Mouse (Mus musculus): Measurements from ENCODE around the gene Myh8. TPM values are rescaled to one million over a fixed set of nuclear protein-coding genes. Genes with fewer than 3 reads are reported as not detected.

Gene Myh8
- polyA plus RNA-seq (2015; fragmentation: Nextera tagmentation; extraction: Ambion mirVana): 0.10 and 0.27 TPM in 2 replicates

DNA sequence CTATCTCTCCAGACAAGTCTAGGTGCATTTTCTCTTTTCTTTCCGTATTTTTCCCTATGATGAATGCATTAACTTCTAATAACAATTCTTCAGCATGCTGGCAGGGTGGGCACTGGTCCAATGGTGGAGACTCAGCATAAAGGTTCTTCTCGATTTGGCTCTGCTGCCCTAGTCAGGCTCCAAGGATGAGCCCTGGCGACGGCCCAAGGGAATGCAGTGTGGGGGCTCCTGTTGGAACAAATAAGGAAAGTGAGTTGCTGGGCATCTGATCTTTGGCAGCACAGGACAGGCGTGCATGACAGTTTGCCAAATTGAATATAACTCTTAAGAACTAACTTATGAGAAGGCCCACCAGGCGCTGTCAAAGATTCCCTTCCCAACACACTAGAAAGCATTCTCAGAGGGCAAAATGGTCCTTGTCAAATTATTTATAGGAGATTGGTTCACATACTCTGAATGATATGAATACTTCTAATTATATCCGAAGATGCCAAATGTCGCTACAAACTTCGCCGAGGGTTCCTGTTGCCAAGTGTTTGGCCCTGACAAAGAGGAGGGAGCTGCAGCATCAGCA lies at the start of gene Myh8:
Gene Myh8 (plus strand): TSS at position 524 of the 574 bp plus-strand sequence.
- 47% methylated on average over 10 of the region's 10 CpGs for WGBS
- no peaks in the 10 kb centered on the region for H3K36me3 ChIP-seq (ENCODE audit: control insufficient read depth, insufficient read depth)
- no peak for ATAC-seq

DNA sequence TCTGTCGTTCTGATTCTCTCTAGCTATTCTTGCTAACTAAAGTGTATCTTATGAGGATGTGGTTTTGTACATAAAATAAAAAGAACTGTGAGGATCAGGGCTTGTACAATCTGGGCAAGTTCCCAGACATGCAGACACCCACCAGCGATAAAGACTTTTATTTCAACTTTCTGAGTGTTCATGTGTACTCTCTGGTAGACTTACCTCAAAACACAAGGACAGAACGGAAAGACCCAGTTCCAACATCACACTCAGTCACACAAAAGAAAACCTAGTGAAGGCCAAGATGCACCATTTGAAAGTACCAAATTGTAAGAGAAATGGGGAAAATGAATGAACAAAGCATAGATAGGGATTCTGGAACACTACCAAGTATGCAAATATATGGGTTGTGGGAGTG lies 48.2 kb upstream of the Myh8 start:
- 72% methylated on average over 3 of the region's 3 CpGs for WGBS
- no peaks in the 10 kb centered on the region for H3K36me3 ChIP-seq (ENCODE audit: control insufficient read depth, insufficient read depth)
- no peak overlapping the region for H3K4me2 ChIP-seq (ENCODE audit: low read length)
- H3K9me3 ChIP-seq (ENCODE audit: control insufficient read depth, low read length): no peaks in the 10 kb centered on the region
- no peak overlapping the region for H3K9ac ChIP-seq (replicated peaks; ENCODE audit: low read depth, low read length)
- no peaks in the 10 kb centered on the region for H3K27me3 ChIP-seq (replicated peaks; ENCODE audit: control insufficient read depth, insufficient read depth, low read length)
- H3K27ac ChIP-seq (ENCODE audit: low read length): no peak overlapping the region
- H3K4me3 ChIP-seq (replicated peaks; ENCODE audit: low read length): no peak overlapping the region
- ATAC-seq: no peak
- no peaks in the 10 kb centered on the region for H3K4me1 ChIP-seq (replicated peaks; ENCODE audit: control insufficient read depth, insufficient read depth, low read length)

More for the DNA sequence above, at the start of gene Myh8:
- Histone ChIP-seq H3K9ac (replicated peaks; ENCODE audit: low read depth, low read length) (no peak within 1 kb of the TSS), H3K27ac (ENCODE audit: low read length) (no peak within 1 kb of the TSS), H3K4me2 (ENCODE audit: low read length) (no peak within 1 kb of the TSS), H3K4me3 (replicated peaks; ENCODE audit: low read length) (no peak within 1 kb of the TSS), H3K4me1 (replicated peaks; ENCODE audit: control insufficient read depth, insufficient read depth, low read length) (peaks cover 6% of the 10 kb centered on the region; the same call in 1 of the 2 replicates), H3K9me3 (ENCODE audit: control insufficient read depth, low read length) (no peaks in the 10 kb centered on the region), H3K27me3 (replicated peaks; ENCODE audit: control insufficient read depth, insufficient read depth, low read length) (no peaks in the 10 kb centered on the region)

DNA sequence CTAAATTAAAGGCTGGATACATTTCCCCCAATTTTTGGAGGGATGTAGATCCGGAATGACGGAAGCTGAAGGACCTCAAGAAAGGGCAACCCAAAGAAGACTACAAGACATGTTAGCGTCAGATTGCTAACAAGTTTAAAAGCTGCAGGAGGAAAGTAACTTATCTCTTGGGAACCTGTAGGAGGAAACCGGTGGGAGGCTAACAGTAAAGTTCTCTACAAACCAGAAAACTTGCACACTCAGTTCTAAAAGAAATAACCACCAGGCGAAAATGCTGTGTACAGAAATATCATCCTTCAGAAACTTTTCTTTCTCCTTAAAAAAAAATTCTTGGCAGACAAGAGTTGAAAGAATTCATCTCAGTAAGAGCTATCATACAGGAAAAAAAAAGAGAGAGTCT lies 47.8 kb upstream of the Myh8 start:
- Histone ChIP-seq H3K9ac (replicated peaks; ENCODE audit: low read depth, low read length) (no peak overlapping the region), H3K4me1 (replicated peaks; ENCODE audit: control insufficient read depth, insufficient read depth, low read length) (no peaks in the 10 kb centered on the region), H3K9me3 (ENCODE audit: control insufficient read depth, low read length) (no peaks in the 10 kb centered on the region), H3K4me2 (ENCODE audit: low read length) (no peak overlapping the region), H3K4me3 (replicated peaks; ENCODE audit: low read length) (no peak overlapping the region), H3K27ac (ENCODE audit: low read length) (no peak overlapping the region), H3K36me3 (ENCODE audit: control insufficient read depth, insufficient read depth) (no peaks in the 10 kb centered on the region), H3K27me3 (replicated peaks; ENCODE audit: control insufficient read depth, insufficient read depth, low read length) (no peaks in the 10 kb centered on the region)
- 82% methylated on average over 5 of the region's 5 CpGs for WGBS
- no peak for ATAC-seq

DNA sequence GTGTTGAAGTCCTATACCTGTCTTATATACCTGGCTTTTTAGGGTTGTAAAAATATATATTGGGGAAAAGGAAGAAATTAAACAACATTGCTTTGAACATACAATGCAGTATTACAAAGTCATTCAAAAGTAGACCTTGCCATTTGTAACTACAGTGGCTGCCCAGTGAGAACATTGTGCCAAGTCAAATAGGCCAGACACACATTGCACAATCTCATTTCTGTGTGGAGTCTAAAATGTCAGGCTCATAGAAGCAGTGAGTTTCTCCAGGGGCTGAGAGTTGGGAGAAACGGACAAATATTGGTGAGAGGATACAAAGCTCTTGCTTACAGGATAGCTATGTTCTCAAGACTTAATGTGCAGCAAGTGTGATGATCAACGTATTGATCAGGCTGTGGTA lies 47.0 kb upstream of the Myh8 start:
- Histone ChIP-seq H3K9me3 (ENCODE audit: control insufficient read depth, low read length) (no peaks in the 10 kb centered on the region), H3K4me1 (replicated peaks; ENCODE audit: control insufficient read depth, insufficient read depth, low read length) (no peaks in the 10 kb centered on the region), H3K4me2 (ENCODE audit: low read length) (no peak overlapping the region), H3K9ac (replicated peaks; ENCODE audit: low read depth, low read length) (no peak overlapping the region), H3K27me3 (replicated peaks; ENCODE audit: control insufficient read depth, insufficient read depth, low read length) (no peaks in the 10 kb centered on the region), H3K27ac (ENCODE audit: low read length) (no peak overlapping the region), H3K36me3 (ENCODE audit: control insufficient read depth, insufficient read depth) (no peaks in the 10 kb centered on the region), H3K4me3 (replicated peaks; ENCODE audit: low read length) (no peak overlapping the region)
- ATAC-seq: no peak
- 84% methylated on average over 2 of the region's 2 CpGs for WGBS

DNA sequence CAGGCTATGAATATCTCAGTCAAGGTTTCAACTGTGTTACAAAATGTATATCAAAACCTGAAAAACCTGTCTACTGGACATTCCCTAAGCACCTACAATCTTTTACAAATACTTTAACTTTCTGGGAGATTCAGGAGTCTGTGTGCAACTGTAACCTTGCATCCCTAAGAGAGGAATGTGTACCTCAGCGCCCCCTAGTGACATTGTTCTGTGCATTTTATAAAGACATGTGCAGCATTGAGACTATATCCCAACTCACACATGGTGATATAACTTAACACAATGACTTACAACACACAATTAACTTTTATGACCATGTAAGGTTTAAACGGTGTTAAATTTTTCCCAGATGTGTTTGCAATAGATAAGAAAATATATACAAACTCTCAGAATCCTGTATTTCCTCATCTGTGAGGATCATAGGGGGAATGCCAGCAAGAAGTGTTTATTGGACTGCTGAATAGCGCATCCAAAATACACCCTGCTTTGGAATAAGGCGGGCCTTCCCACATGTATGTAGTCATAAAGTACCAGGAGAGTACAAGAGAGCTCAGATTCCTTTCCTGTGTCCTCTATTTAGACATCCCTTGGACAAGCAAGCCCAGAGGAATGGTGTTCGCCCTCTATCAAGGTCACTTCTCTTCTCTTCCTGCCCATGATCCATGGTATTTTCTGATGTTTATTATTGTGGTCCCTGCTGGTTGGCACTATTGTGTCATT lies 41.1 kb upstream of the Myh8 start:
- Histone ChIP-seq H3K4me1 (replicated peaks; ENCODE audit: control insufficient read depth, insufficient read depth, low read length) (no peaks in the 10 kb centered on the region), H3K9me3 (ENCODE audit: control insufficient read depth, low read length) (no peaks in the 10 kb centered on the region), H3K4me2 (ENCODE audit: low read length) (no peak overlapping the region), H3K36me3 (ENCODE audit: control insufficient read depth, insufficient read depth) (no peaks in the 10 kb centered on the region), H3K4me3 (replicated peaks; ENCODE audit: low read length) (no peak overlapping the region), H3K27me3 (replicated peaks; ENCODE audit: control insufficient read depth, insufficient read depth, low read length) (no peaks in the 10 kb centered on the region), H3K9ac (replicated peaks; ENCODE audit: low read depth, low read length) (no peak overlapping the region), H3K27ac (ENCODE audit: low read length) (no peak overlapping the region)
- no peak for ATAC-seq
- WGBS: 66% methylated on average over 5 of the region's 5 CpGs

DNA sequence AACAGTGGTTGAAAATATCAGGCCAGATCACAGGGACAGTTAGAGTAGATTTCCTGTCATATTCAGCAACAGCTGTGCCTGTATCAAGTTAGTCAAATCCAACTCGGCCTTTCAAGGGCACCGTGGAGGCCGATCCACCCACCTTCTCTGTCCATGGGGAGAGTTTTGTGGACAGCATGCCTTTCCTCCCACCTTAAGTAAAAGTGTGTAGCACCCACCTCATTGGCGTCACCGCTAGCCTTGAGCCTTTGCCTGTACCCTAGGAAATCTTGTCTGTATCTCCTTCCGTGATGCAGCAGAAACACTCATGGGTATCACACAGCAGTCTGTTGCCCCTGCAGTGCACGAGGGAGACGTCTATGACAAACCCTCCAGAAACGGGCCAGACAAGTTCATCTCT lies 40.1 kb upstream of the Myh8 start:
- H3K27ac ChIP-seq (ENCODE audit: low read length): no peak overlapping the region
- H3K4me1 ChIP-seq (replicated peaks; ENCODE audit: control insufficient read depth, insufficient read depth, low read length): no peaks in the 10 kb centered on the region
- H3K4me3 ChIP-seq (replicated peaks; ENCODE audit: low read length): no peak overlapping the region
- 85% methylated on average over 9 of the region's 9 CpGs for WGBS
- H3K36me3 ChIP-seq (ENCODE audit: control insufficient read depth, insufficient read depth): no peaks in the 10 kb centered on the region
- no peak for ATAC-seq
- no peaks in the 10 kb centered on the region for H3K9me3 ChIP-seq (ENCODE audit: control insufficient read depth, low read length)
- no peaks in the 10 kb centered on the region for H3K27me3 ChIP-seq (replicated peaks; ENCODE audit: control insufficient read depth, insufficient read depth, low read length)
- H3K9ac ChIP-seq (replicated peaks; ENCODE audit: low read depth, low read length): no peak overlapping the region
- H3K4me2 ChIP-seq (ENCODE audit: low read length): no peak overlapping the region

DNA sequence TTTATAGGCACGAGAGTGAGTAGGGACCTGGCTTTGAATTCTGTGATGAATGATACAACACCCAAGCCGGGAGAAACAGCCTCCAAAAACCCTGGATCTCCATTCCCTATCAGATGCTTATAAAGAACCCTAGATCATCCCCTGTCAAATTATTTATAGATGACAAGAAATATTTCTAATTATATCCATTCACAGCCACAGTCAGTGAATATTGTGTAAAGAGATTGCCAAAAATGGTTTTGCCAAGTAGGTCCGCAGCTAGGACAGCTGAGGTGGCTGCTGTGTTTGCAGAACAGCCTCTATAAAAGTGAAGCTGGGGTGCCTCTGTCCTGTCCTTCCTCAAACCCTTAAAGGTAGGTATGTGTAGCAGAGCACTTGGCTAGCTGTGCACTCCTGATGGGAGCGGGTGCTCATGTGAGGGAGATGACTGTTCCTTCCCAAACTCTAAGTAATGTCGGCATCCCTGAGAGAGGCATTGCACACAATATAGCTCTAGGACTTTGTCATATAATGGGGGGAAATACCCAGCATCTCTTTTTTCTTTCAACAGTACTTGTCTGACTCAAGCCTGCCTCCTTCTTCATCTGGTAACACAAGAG lies 39.3 kb upstream of the Myh8 start, which contains the start of gene Myh4:
Gene Myh4 (plus strand): TSS at position 549 of the 599 bp plus-strand sequence.
- no peaks in the 10 kb centered on the region for H3K4me1 ChIP-seq (replicated peaks; ENCODE audit: control insufficient read depth, insufficient read depth, low read length)
- 65% methylated on average over 5 of the region's 5 CpGs for WGBS
- no peaks in the 10 kb centered on the region for H3K27me3 ChIP-seq (replicated peaks; ENCODE audit: control insufficient read depth, insufficient read depth, low read length)
- no peaks in the 10 kb centered on the region for H3K9me3 ChIP-seq (ENCODE audit: control insufficient read depth, low read length)
- no peak within 1 kb of the TSS for H3K4me3 ChIP-seq (replicated peaks; ENCODE audit: low read length)
- H3K36me3 ChIP-seq (ENCODE audit: control insufficient read depth, insufficient read depth): no peaks in the 10 kb centered on the region
- H3K9ac ChIP-seq (replicated peaks; ENCODE audit: low read depth, low read length): no peak within 1 kb of the TSS
- no peak within 1 kb of the TSS for H3K4me2 ChIP-seq (ENCODE audit: low read length)
- ATAC-seq: no peak
- H3K27ac ChIP-seq (ENCODE audit: low read length): no peak within 1 kb of the TSS

DNA sequence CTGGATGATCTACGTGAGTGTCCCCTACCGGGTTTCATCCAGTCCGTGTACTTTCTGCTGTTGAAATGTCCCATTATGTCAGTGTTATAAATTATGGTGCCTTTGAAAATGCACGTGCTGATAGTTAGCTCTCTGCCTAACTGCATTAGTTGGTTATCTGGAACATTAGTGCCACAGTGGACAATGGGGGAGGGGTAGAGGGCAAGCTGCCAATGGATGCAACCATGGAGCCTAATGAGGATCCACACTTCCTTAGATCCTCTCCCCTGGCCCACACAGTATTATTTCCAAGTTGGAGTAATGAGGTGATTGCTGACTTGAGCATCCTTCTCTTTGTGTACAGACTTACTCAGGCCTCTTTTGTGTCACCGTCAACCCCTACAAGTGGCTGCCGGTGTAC lies 35.9 kb upstream of the Myh8 start:
- Histone ChIP-seq H3K27ac (ENCODE audit: low read length) (no peak overlapping the region), H3K36me3 (ENCODE audit: control insufficient read depth, insufficient read depth) (no peaks in the 10 kb centered on the region), H3K4me3 (replicated peaks; ENCODE audit: low read length) (no peak overlapping the region), H3K9me3 (ENCODE audit: control insufficient read depth, low read length) (no peaks in the 10 kb centered on the region), H3K4me2 (ENCODE audit: low read length) (no peak overlapping the region), H3K4me1 (replicated peaks; ENCODE audit: control insufficient read depth, insufficient read depth, low read length) (no peaks in the 10 kb centered on the region), H3K27me3 (replicated peaks; ENCODE audit: control insufficient read depth, insufficient read depth, low read length) (no peaks in the 10 kb centered on the region), H3K9ac (replicated peaks; ENCODE audit: low read depth, low read length) (no peak overlapping the region)
- WGBS: 78% methylated on average over 6 of the region's 6 CpGs
- ATAC-seq: no peak

DNA sequence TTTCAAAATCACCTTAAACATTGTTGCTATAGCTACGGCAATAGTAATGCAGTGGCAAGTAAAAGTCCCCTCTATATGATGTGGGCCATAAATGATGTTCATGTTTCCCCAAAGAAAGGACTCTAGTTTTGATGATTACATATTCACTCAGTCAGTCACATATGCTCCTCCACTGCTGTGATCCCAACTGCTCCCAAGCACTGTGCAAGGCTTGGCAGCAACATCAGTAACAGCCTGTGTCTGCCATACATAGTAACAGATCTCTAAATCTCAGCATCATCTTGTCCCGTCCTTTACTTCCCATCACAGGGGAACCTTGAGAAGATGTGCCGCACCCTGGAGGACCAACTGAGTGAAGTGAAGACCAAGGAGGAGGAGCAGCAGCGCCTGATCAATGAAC lies 23.2 kb upstream of the Myh8 start:
- H3K9ac ChIP-seq (replicated peaks; ENCODE audit: low read depth, low read length): no peak overlapping the region
- H3K36me3 ChIP-seq (ENCODE audit: control insufficient read depth, insufficient read depth): no peaks in the 10 kb centered on the region
- H3K4me3 ChIP-seq (replicated peaks; ENCODE audit: low read length): no peak overlapping the region
- no peaks in the 10 kb centered on the region for H3K9me3 ChIP-seq (ENCODE audit: control insufficient read depth, low read length)
- H3K27me3 ChIP-seq (replicated peaks; ENCODE audit: control insufficient read depth, insufficient read depth, low read length): no peaks in the 10 kb centered on the region
- ATAC-seq: 0 out of 2 replicates have a peak, but pooled peaks have one; percentile 50
- H3K4me2 ChIP-seq (ENCODE audit: low read length): no peak overlapping the region
- H3K27ac ChIP-seq (ENCODE audit: low read length): no peak overlapping the region
- 83% methylated on average over 4 of the region's 4 CpGs for WGBS
- H3K4me1 ChIP-seq (replicated peaks; ENCODE audit: control insufficient read depth, insufficient read depth, low read length): no peaks in the 10 kb centered on the region

Data from forebrain, embryonic 16.5 days (tissue).